Mouse (Mus musculus) stomach, embryonic 15.5 days (tissue): ENCODE results near the gene Hist1h2aa. TPM values are rescaled to one million over a fixed set of nuclear protein-coding genes. Genes with fewer than 3 reads are reported as not detected.

ENCODE experiments used
- ATAC-seq: fragments of 200-750 bp; cut with Nextera tagmentation; 2 replicates; pipeline ENCODE4 v1.8.0; 2017; ENCODE audit warnings: low read depth, moderate number of reproducible peaks, moderate TSS enrichment; ENCODE audit not compliant: insufficient read depth, low FRiP score
- H3K27ac ChIP-seq: fragments of 300-500 bp; sonication (generic); 2 replicates; pipeline ENCODE4 v1.5.1; 2015; ENCODE audit warnings: mild to moderate bottlenecking, inconsistent platforms
- H3K27me3 ChIP-seq: fragments of 300-500 bp; sonication (generic); replicated peaks from 2 replicates; pipeline ENCODE4 v1.6.1; 2015; ENCODE audit warnings: inconsistent platforms
- H3K36me3 ChIP-seq: fragments of 300-500 bp; sonication (generic); 2 replicates; pipeline ENCODE4 v1.6.1; 2015; ENCODE audit warnings: inconsistent platforms
- H3K4me1 ChIP-seq: fragments of 300-500 bp; sonication (generic); 2 replicates; pipeline ENCODE4 v1.6.1; 2015; ENCODE audit warnings: inconsistent platforms
- H3K4me2 ChIP-seq: fragments of 300-500 bp; sonication (generic); 2 replicates; pipeline ENCODE4 v1.6.1; 2015; ENCODE audit warnings: mild to moderate bottlenecking, inconsistent platforms
- H3K4me3 ChIP-seq: fragments of 300-500 bp; sonication (generic); replicated peaks from 2 replicates; pipeline ENCODE4 v1.5.1; 2015; ENCODE audit warnings: inconsistent platforms
- H3K9ac ChIP-seq: fragments of 300-500 bp; sonication (generic); 2 replicates; pipeline ENCODE4 v1.6.1; 2015; ENCODE audit warnings: inconsistent platforms
- H3K9me3 ChIP-seq: fragments of 300-500 bp; sonication (generic); 2 replicates; pipeline ENCODE4 v1.6.1; 2016; ENCODE audit warnings: inconsistent platforms
- WGBS: fragments of 180-500 bp; shearing (Covaris S2); methylation state at CpG from one replicate; pipeline ENCODE4 v1.1.7; 2015; 5-methylcytosine and 5-hydroxymethylcytosine counted together
- microRNA-seq: library from miRNA; unstranded; fragments of <30 nt; microRNA quantifications from one replicate; pipeline ENCODE4, GENCODE M21; 2016
- polyA plus RNA-seq: library from polyadenylated mRNA; unstranded; fragments of >200 nt; fragmentation: Nextera tagmentation; extraction: Ambion mirVana; gene quantifications from 2 replicates; pipeline ENCODE4 v1.2.1, GENCODE M21; 2015

Hist1h2aa gene
- polyA plus RNA-seq, 1 experiment from 2014 or later, result not detected

DNA sequence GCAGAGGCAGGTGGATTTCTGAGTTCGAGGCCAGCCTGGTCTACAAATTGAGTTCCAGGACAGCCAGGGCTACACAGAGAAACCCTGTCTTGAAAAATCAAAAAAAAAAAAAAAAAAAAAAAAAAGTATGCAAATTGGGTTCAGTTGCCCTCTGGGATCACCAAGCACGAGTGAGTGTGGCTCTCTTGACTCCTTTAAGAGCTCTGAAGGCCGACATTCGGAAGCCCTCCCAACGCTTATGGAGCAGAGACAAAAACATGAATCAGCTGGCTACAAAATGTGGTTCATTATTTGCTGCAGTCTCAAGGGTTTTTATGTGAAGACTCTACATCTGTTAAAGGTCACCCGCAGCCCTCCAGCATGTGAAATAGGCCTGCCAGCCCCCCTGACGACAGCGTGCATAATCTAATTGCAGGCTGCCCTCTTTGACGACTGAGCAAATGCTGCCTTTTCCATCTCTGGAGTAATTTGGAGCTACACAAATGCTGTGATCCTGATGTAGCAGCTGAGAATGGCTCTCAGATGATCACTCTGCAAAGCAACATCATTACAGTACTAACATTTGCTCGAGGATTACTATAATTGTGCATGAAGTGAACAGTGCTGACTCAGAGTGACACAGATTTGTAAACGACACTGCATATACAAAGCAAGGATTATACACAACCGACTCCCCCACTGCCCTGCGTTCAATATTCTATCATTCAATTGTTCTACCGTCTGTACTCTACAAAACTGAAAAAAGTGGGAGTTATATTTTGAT lies 15.4 kb downstream of the Hist1h2aa start:
- no peak overlapping the region for H3K27ac ChIP-seq
- WGBS, result 61% methylated on average over 14 of the region's 14 CpGs
- H3K9ac ChIP-seq, result no peak overlapping the region
- no peaks in the 10 kb centered on the region for H3K4me1 ChIP-seq
- H3K27me3 ChIP-seq, result no peaks in the 10 kb centered on the region
- H3K36me3 ChIP-seq, result no peaks in the 10 kb centered on the region
- ATAC-seq, result no peak
- no peak overlapping the region for H3K4me3 ChIP-seq
- H3K9me3 ChIP-seq, result no peaks in the 10 kb centered on the region
- H3K4me2 ChIP-seq, result no peak overlapping the region

DNA sequence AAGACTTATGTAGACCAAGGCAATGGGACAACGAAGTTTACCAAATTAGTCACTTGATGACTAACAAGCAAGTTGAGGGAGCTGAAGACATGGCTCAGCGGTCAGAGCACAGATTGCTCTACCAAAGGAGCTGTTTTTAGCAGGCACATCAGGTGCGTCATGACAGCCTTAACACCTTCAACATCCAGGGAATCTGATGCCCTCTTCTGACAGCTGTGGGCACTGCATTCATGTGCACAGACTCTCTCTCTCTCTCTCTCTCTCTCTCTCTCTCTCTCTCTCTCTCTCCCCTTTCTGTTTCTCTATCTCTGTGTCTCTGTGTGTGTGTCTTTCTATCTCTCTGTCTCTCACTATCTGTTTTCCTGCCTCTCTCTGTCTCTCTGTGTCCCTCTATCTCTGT lies 16.7 kb downstream of the Hist1h2aa start:
- Histone ChIP-seq H3K4me3 (no peak overlapping the region), H3K4me1 (no peaks in the 10 kb centered on the region), H3K27me3 (no peaks in the 10 kb centered on the region), H3K4me2 (no peak overlapping the region), H3K36me3 (no peaks in the 10 kb centered on the region), H3K9me3 (no peaks in the 10 kb centered on the region), H3K9ac (no peak overlapping the region), H3K27ac (no peak overlapping the region)
- ATAC-seq, result no peak
- WGBS, result 61% methylated on average over 3 of the region's 3 CpGs

DNA sequence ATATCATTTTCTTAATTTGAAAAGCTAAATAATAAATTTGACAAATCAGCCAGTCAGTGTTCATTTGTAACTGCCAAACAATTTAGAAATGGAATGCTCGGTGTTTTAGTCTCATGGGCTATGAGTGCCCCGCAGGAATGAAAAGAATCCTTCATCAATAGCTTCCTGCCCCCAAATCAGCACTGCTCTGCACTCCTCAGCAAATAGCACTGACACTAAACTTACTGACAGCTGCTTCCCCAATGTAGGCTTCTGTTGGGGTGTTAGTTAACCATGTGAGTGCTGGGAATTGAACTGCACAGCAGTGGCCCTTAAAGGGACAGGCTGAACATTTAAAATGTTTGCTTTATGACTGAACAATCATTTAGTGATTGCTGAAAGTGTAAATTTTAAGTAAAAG lies 25.5 kb downstream of the Hist1h2aa start:
- no peaks in the 10 kb centered on the region for H3K4me1 ChIP-seq
- H3K4me2 ChIP-seq, result no peak overlapping the region
- H3K9me3 ChIP-seq, result no peaks in the 10 kb centered on the region
- no peak overlapping the region for H3K4me3 ChIP-seq
- no peaks in the 10 kb centered on the region for H3K36me3 ChIP-seq
- H3K27ac ChIP-seq, result no peak overlapping the region
- no peak overlapping the region for H3K9ac ChIP-seq
- no peaks in the 10 kb centered on the region for H3K27me3 ChIP-seq
- no peak for ATAC-seq
- WGBS, result 8% methylated on average over 2 of the region's 2 CpGs

DNA sequence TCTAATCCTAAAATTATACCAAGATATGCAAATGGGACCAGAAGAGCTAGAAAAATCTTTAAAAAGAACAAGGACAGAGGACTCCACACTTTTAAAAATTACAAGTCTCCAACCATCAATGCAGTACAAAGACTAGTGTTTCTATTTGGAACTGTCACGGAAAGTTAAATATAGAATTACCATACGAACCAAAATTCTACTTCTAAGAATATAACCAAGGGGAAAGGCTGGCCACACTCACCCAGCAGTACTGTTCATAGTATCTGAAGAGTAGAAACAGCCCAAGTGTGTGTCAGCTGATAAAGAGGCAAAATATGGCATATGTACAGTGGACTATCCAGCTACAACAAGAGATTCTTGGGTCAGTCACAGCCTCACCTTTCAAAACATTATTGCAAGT lies 30.6 kb downstream of the Hist1h2aa start:
- Histone ChIP-seq H3K9me3 (no peaks in the 10 kb centered on the region), H3K36me3 (no peaks in the 10 kb centered on the region), H3K27me3 (no peaks in the 10 kb centered on the region), H3K4me2 (no peak overlapping the region), H3K4me3 (no peak overlapping the region), H3K9ac (no peak overlapping the region), H3K27ac (no peak overlapping the region), H3K4me1 (no peaks in the 10 kb centered on the region)
- no peak for ATAC-seq
- WGBS, result 74% methylated on average over 2 of the region's 2 CpGs

DNA sequence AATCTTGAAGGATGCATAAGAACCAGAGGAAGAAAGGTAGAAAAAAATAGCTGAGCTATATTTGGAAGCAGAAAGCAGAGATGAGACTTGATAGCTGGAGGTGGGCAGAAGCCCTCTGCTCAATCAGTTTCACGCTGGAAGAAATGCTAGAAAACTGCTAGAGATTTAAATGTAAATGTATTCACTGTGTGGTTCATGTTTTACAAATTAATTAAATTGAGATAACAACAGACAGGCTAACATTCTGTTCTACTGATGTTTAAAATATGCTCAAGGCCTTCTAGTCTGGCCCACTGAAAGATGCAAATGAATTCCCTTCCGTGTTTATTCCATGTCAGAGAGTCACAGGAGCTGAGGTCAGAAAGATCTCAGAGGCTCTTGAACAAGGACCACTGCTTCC lies 37.6 kb downstream of the Hist1h2aa start:
- H3K9ac ChIP-seq, result no peak overlapping the region
- WGBS, result 64% methylated on average over 2 of the region's 2 CpGs
- no peaks in the 10 kb centered on the region for H3K36me3 ChIP-seq
- no peaks in the 10 kb centered on the region for H3K9me3 ChIP-seq
- no peaks in the 10 kb centered on the region for H3K27me3 ChIP-seq
- no peaks in the 10 kb centered on the region for H3K4me1 ChIP-seq
- no peak overlapping the region for H3K27ac ChIP-seq
- H3K4me3 ChIP-seq, result no peak overlapping the region
- ATAC-seq, result no peak
- H3K4me2 ChIP-seq, result no peak overlapping the region

DNA sequence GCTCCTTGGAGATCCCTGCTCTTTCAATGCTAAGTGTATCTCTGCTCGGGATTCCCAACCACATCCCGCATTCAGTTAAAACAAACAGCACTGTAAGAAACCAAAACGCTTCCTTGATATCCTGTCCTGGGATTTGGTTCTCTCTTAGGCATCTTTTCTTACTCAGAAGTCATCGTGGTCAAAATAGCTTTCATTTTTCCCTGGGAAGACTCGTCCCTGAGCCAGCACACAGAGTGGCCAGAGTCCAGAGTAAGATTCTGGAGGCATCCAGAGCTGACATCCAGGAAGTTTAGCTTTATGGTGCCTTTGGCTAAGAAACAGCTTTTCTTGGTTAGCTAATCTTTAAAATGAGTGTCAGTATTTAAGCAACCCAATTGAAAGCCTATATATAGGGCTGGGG lies 38.0 kb downstream of the Hist1h2aa start:
- Histone ChIP-seq H3K27ac (no peak overlapping the region), H3K9me3 (no peaks in the 10 kb centered on the region), H3K27me3 (no peaks in the 10 kb centered on the region), H3K4me3 (no peak overlapping the region), H3K4me2 (no peak overlapping the region), H3K4me1 (no peaks in the 10 kb centered on the region), H3K36me3 (no peaks in the 10 kb centered on the region), H3K9ac (no peak overlapping the region)
- ATAC-seq, result no peak
- 48% methylated on average over 5 of the region's 5 CpGs for WGBS

Small RNA genes within 50 kb of the gene (microRNA-seq; reads per million reads assigned to microRNA genes)
- not detected for gene Gm44344

Other genes starting within 250 kb of the Hist1h2aa start
- 0.19 TPM in 1 of 2 replicates, not detected in the other for gene Hist1h1t, start 238.6 kb upstream of the Hist1h2aa start, polyA plus RNA-seq
- gene Hist1h4c, start 236.0 kb upstream of the Hist1h2aa start, polyA plus RNA-seq, result 4.0 and 6.1 TPM in 2 replicates
- gene Hfe, start 223.6 kb upstream of the Hist1h2aa start, polyA plus RNA-seq, result 7.9 and 8.8 TPM in 2 replicates
- 50.6 and 54.3 TPM in 2 replicates for gene Hist1h1c, start 195.7 kb upstream of the Hist1h2aa start, polyA plus RNA-seq
- gene Hist1h3c, start 188.9 kb upstream of the Hist1h2aa start, polyA plus RNA-seq, result 5.5 and 5.7 TPM in 2 replicates
- 2.5 and 3.4 TPM in 2 replicates for gene Hist1h2bb, start 187.7 kb upstream of the Hist1h2aa start, polyA plus RNA-seq
- 43.8 and 63.1 TPM in 2 replicates for gene Hist1h2ab, start 183.3 kb upstream of the Hist1h2aa start, polyA plus RNA-seq
- gene Hist1h3b, start 182.2 kb upstream of the Hist1h2aa start, polyA plus RNA-seq, result 7.4 and 10.6 TPM in 2 replicates
- gene Hist1h4b, start 177.4 kb upstream of the Hist1h2aa start, polyA plus RNA-seq, result 3.5 and 4.1 TPM in 2 replicates
- gene Hist1h4a, start 173.2 kb upstream of the Hist1h2aa start, polyA plus RNA-seq, result 0.42 and 0.55 TPM in 2 replicates
- gene Hist1h3a, start 172.1 kb upstream of the Hist1h2aa start, polyA plus RNA-seq, result 4.8 and 6.9 TPM in 2 replicates
- 2.0 and 2.9 TPM in 2 replicates for gene Hist1h1a, start 170.8 kb upstream of the Hist1h2aa start, polyA plus RNA-seq
- 0.06 TPM in 1 of 2 replicates, not detected in the other for gene Trim38, start 164.5 kb upstream of the Hist1h2aa start, polyA plus RNA-seq
- 0.13 and 0.15 TPM in 2 replicates for gene Slc17a2, start 127.5 kb upstream of the Hist1h2aa start, polyA plus RNA-seq
- 0.34 and 0.36 TPM in 2 replicates for gene Slc17a3, start 95.0 kb upstream of the Hist1h2aa start, polyA plus RNA-seq
- gene Slc17a1, start 66.7 kb upstream of the Hist1h2aa start, polyA plus RNA-seq, result 0.06 and 0.19 TPM in 2 replicates
- 4.0 and 4.7 TPM in 2 replicates for gene Slc17a4, start 19.5 kb upstream of the Hist1h2aa start, polyA plus RNA-seq
- not detected in 2 replicates for gene Hist1h2ba, start 306 bp upstream of the Hist1h2aa start, polyA plus RNA-seq
- 5.0 and 6.4 TPM in 2 replicates for gene Scgn, start 56.8 kb downstream of the Hist1h2aa start, polyA plus RNA-seq